Mouse (Mus musculus) thymus, adult 2 months (tissue): ENCODE data around the gene Fan1. TPM values are rescaled to one million over a fixed set of nuclear protein-coding genes. Genes with fewer than 3 reads are reported as not detected.

Experiments
- DNase-seq: peaks from one replicate; pipeline ENCODE4 v3.0.0; 2021
- H3K27ac ChIP-seq: fragments of 200-500 bp; 2 replicates; pipeline ENCODE4 v1.5.1; 2012; ENCODE audit warnings: low read length, control low read depth; ENCODE audit not compliant: control insufficient read depth, insufficient read depth
- H3K27me3 ChIP-seq: fragments of 200-500 bp; 2 replicates; pipeline ENCODE4 v1.6.1; 2012; ENCODE audit warnings: mild to moderate bottlenecking, low read length, moderate library complexity, mixed read lengths; ENCODE audit not compliant: control insufficient read depth, insufficient read depth
- H3K36me3 ChIP-seq: fragments of 200-500 bp; 2 replicates; pipeline ENCODE4 v1.6.1; 2012; ENCODE audit warnings: mild to moderate bottlenecking, low read length, moderate library complexity; ENCODE audit not compliant: control insufficient read depth, insufficient read depth
- H3K4me1 ChIP-seq: fragments of 200-500 bp; replicated peaks from 2 replicates; pipeline ENCODE4 v1.6.1; 2012; ENCODE audit warnings: low read length; ENCODE audit not compliant: control insufficient read depth, insufficient read depth
- H3K4me3 ChIP-seq: fragments of 200-500 bp; 2 replicates; pipeline ENCODE4 v1.5.1; 2012; ENCODE audit warnings: mild to moderate bottlenecking, low read length, control low read depth, moderate library complexity; ENCODE audit not compliant: control insufficient read depth, insufficient read depth
- CTCF ChIP-seq: fragments of 200-500 bp; IDR thresholded peaks from 2 replicates; pipeline ENCODE4 v1.5.1; 2012; ENCODE audit warnings: mild to moderate bottlenecking, control low read depth, low read length, moderate library complexity, borderline replicate concordance; ENCODE audit not compliant: control insufficient read depth, poor library complexity, insufficient read depth; ENCODE audit errors: extremely low read depth
- POLR2A ChIP-seq: fragments of 200-500 bp; IDR thresholded peaks from 2 replicates; pipeline ENCODE4 v1.6.1; 2012; ENCODE audit warnings: mild to moderate bottlenecking, low read length, control low read depth, moderate library complexity; ENCODE audit not compliant: control insufficient read depth, poor library complexity, insufficient read depth; ENCODE audit errors: extremely low read depth
- WGBS: fragments of 180-500 bp; shearing (Covaris S2); methylation state at CpG from one replicate; pipeline ENCODE4 v1.1.7; 2018; 5-methylcytosine and 5-hydroxymethylcytosine counted together
- polyA plus RNA-seq: library from polyadenylated mRNA; depleted of rRNA; stranded (reverse); fragments of >200 nt; gene quantifications from 2 replicates; pipeline ENCODE4 v1.2.3, GENCODE M21; 2012; rRNA removed

The Fan1 gene
- polyA plus RNA-seq, 1 experiment: 2.8 TPM

DNA sequence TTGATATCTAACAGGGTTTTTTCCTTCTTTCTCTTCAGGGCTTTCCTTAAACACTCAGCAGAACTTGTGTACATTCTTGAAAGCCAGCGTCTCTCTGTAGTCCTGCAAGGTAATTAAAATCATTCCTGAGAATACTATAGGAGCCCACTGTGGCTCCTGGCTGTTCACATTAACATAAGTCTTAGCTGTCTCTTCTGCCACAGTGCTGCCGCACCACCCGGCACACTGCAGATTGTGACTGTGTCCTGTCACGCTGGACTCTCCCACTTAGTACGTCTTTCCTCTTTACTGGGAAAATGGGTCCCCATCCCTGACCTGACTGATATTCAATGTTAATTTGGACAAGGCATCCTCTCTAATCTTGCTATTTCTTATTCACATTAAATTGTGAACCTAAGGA lies 52.8 kb downstream of the Fan1 start:
- WGBS: 96% methylated on average over 5 of the region's 5 CpGs
- Histone ChIP-seq H3K4me3 (no peak overlapping the region), H3K36me3 (peaks cover 14% of the 10 kb centered on the region), H3K4me1 (no peaks in the 10 kb centered on the region), H3K27ac (no peak overlapping the region), H3K27me3 (no peaks in the 10 kb centered on the region)
- DNase-seq: no peak
- TF ChIP-seq POLR2A (no peak), CTCF (no peak)

DNA sequence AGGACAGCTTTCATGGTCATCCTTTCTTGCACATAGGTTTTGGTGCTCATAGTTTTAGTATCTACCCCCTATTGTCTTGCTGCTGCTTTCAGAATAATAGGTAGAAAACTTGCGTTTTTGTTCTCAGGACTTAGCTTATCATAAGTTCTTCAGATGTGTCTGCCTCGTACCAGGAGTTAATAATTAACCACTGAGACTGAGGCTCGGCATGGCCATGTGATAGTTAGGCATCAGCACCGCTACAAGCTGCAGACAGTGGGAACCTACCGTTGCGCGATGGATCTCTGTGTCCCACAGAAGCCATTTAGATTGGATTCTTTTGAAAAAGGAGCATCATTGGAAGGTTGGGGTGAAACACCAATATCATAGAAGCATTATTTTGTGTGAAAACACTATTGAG lies 61.1 kb downstream of the Fan1 start:
- H3K4me3 ChIP-seq: no peak overlapping the region
- 0 out of 2 replicates have a peak, but pooled peaks cover 3% of the 10 kb centered on the region for H3K36me3 ChIP-seq
- 97% methylated on average over 7 of the region's 7 CpGs for WGBS
- DNase-seq: no peak
- H3K27ac ChIP-seq: no peak overlapping the region
- H3K27me3 ChIP-seq: no peaks in the 10 kb centered on the region
- TF ChIP-seq POLR2A: no peak
- H3K4me1 ChIP-seq: no peaks in the 10 kb centered on the region

DNA sequence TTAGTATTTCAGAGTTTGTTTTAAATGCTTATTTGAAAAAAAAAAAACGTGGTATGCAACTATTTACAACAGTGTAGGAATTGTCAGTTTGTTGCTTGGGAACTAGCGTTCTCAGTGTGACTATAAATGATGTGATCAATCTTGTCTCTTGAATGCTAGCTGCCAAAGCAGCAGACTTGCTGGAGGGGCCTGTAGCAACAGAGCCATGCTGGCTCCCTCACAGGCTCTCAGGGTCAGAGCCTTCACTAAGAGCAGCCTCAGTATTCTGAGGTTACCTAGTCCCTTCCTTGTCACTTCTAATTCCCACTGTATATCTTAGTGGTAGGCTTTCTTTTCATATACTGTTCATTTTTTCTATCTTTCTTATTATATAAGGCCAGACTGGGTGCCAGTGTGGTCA lies 63.1 kb downstream of the Fan1 start:
- no peaks in the 10 kb centered on the region for H3K4me1 ChIP-seq
- no peak overlapping the region for H3K27ac ChIP-seq
- 87% methylated on average over 2 of the region's 2 CpGs for WGBS
- H3K36me3 ChIP-seq: 0 out of 2 replicates have a peak, but pooled peaks cover 3% of the 10 kb centered on the region
- H3K27me3 ChIP-seq: no peaks in the 10 kb centered on the region
- no peak overlapping the region for H3K4me3 ChIP-seq
- TF ChIP-seq POLR2A (no peak), CTCF (no peak)
- DNase-seq: no peak

DNA sequence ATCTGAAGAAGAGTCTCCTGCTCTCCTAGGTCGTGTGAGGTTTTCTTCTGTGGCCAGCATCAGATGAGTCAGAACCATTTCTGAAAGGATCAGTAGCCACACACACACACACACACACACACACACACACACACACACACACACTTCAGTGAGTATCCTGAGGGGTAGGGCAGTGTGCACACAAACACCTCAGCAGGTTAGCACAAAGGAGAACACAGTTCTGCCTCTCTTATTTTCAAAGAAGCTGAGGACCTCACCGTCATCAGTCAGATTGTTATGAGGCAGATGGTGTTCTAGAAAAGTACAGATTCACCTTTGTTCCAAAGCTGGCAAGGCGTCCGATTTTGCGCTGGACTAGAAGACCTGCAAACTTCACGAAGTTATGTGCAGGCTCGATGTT lies 63.7 kb downstream of the Fan1 start:
- WGBS: 94% methylated on average over 7 of the region's 7 CpGs
- H3K27ac ChIP-seq: no peak overlapping the region
- H3K4me1 ChIP-seq: no peaks in the 10 kb centered on the region
- H3K27me3 ChIP-seq: no peaks in the 10 kb centered on the region
- TF ChIP-seq POLR2A (no peak), CTCF (no peak)
- no peak for DNase-seq
- H3K4me3 ChIP-seq: no peak overlapping the region
- H3K36me3 ChIP-seq: 0 out of 2 replicates have a peak, but pooled peaks cover 3% of the 10 kb centered on the region

Other genes with a start within 250 kb of the Fan1 start
- 1.7 and 2.3 TPM in 2 replicates for gene Trpm1, start 220.3 kb downstream of the Fan1 start, polyA plus RNA-seq
- 4.5 and 4.8 TPM in 2 replicates for gene Mtmr10, start 86.4 kb downstream of the Fan1 start, polyA plus RNA-seq
- gene Mphosph10, start 18.2 kb upstream of the Fan1 start, polyA plus RNA-seq: 1.6 and 1.8 TPM in 2 replicates
- gene Mcee, start 18.5 kb upstream of the Fan1 start, polyA plus RNA-seq: 15.0 and 16.9 TPM in 2 replicates
- gene Apba2, start 127.6 kb upstream of the Fan1 start, polyA plus RNA-seq: 17.1 and 18.1 TPM in 2 replicates